Mouse (Mus musculus) layer of hippocampus, adult 2 months (tissue): ENCODE results near the gene Pcgf6. TPM values are rescaled to one million over a fixed set of nuclear protein-coding genes. Genes with fewer than 3 reads are reported as not detected.
"Not testable (repeated sequence)": the region's sequence is repeated elsewhere in the genome, so short reads cannot be mapped to it uniquely, and the experiment has no call there.

ENCODE experiments used
- DNase-seq, 2 experiments: peaks; one replicate each; pipeline ENCODE4 v3.0.0; 2022; ENCODE audit warnings: low spot score in 2 of 2
- H3K27ac ChIP-seq: fragments of 200-600 bp; 2 replicates; pipeline ENCODE4 v1.8.1; 2022
- H3K4me3 ChIP-seq: fragments of 200-600 bp; 2 replicates; pipeline ENCODE4 v1.8.1; 2022; ENCODE audit warnings: mild to moderate bottlenecking
- CTCF ChIP-seq: fragments of 200-600 bp; conservative IDR thresholded peaks from 2 replicates; pipeline ENCODE4 v1.8.1; 2022; ENCODE audit warnings: antibody characterized with exemption, mild to moderate bottlenecking, moderate library complexity
- total RNA-seq, 2 experiments: library from RNA; stranded (reverse); gene quantifications; 2 replicates each; pipeline ENCODE4 v1.2.3; 2021

Gene Pcgf6
- total RNA-seq, 2 experiments from 2014 or later = 19.3 to 25.5 TPM

- Histone ChIP-seq H3K27ac (no peak overlapping the region), H3K4me3 (no peak overlapping the region)
- no peak for TF ChIP-seq CTCF
- DNase-seq = no peak
Observed at GRCm38 (mm10) chr19:47003742-47004511, 46.8 kb downstream of the Pcgf6 start.

- not testable (repeated sequence) for H3K4me3 ChIP-seq, DNase-seq
Observed at GRCm38 (mm10) chr19:47000357-47000756, 50.3 kb downstream of the Pcgf6 start.

DNA sequence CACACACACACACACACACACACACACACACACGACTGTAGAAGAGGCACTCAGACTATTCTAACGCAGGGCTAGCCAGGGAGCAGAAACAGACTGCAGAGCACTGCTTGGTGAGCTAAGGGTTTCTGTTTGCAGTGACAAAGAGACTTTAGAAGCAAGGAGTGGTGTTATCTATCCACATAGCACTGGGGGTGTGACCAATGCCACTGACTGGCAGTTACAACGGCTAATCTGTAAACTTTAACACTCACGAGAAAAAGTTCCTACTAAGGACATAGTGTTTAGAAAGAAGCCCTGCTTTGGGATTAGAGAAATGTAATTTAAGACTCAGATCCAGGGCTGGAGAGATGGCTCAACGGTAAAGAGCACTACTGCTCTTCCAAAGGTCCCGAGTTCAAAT, 51.0 kb downstream of the Pcgf6 start:
- Histone ChIP-seq H3K27ac (no peak overlapping the region), H3K4me3 (no peak overlapping the region)
- DNase-seq = no peak
- TF ChIP-seq CTCF = no peak

More at GRCm38 (mm10) chr19:47000357-47000756, 50.3 kb downstream of the Pcgf6 start:
- H3K27ac ChIP-seq = not testable (repeated sequence)

- DNase-seq = no peak
- H3K27ac ChIP-seq = peak overlapping the region; percentile 73
- H3K4me3 ChIP-seq = no peak overlapping the region
- TF ChIP-seq CTCF = no peak
Observed at GRCm38 (mm10) chr19:46998953-46999352, 51.8 kb downstream of the Pcgf6 start.

GRCm38 (mm10) chr19:46998168-46998870, 52.4 kb downstream of the Pcgf6 start:
- DNase-seq = peak in 1 of 2 experiments; percentile 36
- Histone ChIP-seq H3K27ac (peak overlapping the region; percentile 73), H3K4me3 (no peak overlapping the region)
- TF ChIP-seq CTCF = no peak

DNA sequence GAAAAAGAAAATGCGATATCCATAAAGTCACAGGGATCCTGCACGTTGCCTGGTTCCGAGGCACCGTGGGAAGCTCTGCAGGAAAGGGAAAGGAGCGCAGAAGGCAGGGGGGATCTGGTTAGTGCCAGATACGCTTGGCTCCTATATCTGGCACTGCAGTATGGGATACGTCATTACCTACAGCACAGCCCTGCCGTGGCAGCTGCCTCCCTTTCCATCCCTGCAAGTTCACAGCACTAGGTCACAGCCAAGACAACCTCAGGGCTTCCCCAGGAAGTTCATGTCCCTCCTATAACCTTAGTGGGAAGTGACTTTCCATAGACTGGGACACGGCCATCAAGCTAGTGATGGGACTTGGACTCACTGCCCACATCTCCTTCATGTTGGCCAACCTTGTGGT, 54.6 kb downstream of the Pcgf6 start:
- Histone ChIP-seq H3K4me3 (no peak overlapping the region), H3K27ac (peak overlapping the region; percentile 54; the same call in 1 of the 2 replicates)
- no peak for TF ChIP-seq CTCF
- no peak for DNase-seq

- not testable (repeated sequence) for H3K4me3 ChIP-seq, DNase-seq
- peak; percentile 50 for TF ChIP-seq CTCF
Observed at GRCm38 (mm10) chr19:46992329-46992728, 58.4 kb downstream of the Pcgf6 start.

DNA sequence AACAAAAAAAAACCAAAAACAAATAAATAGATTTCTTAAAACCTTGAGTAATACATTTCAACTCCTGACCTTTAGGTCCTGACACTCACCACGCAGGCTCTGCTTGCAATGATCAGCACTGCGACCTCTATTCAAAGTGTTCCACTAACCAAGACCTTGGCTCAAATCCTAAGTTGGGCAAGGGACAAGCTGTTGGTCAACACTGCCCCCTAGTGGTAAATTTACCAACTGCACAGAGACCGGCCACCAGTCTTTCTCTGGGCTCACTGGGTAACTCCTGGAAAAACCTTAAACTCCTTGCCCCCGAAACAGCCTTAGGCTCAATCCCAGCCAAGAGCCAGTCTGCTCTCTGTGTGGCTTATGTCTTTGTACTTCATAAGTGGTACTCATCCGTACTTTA, 59.6 kb downstream of the Pcgf6 start:
- H3K27ac ChIP-seq = no peak overlapping the region
- DNase-seq = peak; percentile 67 to 88
- peak; percentile 95 for TF ChIP-seq CTCF
- H3K4me3 ChIP-seq = no peak overlapping the region

More at GRCm38 (mm10) chr19:46992329-46992728, 58.4 kb downstream of the Pcgf6 start:
- H3K27ac ChIP-seq = not testable (repeated sequence)

DNA sequence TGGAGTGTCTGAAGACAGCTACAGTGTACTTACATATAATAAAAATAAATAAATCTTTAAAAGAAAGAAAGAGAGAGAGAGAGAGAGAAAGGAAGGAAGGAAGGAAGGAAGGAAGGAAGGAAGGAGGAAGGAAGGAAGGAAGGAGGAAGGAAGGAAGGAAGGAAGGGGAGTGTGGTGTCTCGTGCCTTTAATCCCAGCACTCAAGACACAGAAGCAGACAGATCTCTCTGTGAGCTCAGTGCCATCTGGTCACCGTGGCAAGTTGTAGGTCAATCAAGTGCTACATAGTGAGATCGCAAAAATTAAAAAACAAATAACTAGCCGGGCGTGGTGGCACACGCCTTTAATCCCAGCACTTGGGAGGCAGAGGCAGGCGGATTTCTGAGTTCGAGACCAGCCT, 60.1 kb downstream of the Pcgf6 start:
- not testable (repeated sequence) for H3K27ac ChIP-seq, DNase-seq

DNA sequence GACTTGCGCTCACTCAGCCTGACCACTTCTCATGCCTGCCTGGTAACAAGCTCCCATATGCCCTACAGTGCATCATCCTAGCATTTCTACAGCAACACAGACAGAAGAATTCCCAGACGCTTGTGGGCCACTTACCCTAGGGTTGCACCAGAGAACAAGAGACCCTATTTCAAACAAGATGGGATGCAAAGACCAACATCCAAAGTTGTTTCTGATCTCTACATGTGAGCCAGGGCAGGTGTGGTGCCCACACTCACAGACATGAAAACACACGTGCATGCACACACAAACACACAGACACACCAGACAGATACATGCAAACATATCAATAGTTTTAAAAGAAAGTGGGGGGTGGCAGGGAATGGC, 60.6 kb downstream of the Pcgf6 start:
- no peak overlapping the region for H3K27ac ChIP-seq
- TF ChIP-seq CTCF = no peak
- DNase-seq = no peak
- no peak overlapping the region for H3K4me3 ChIP-seq

More for the DNA sequence above, 60.1 kb downstream of the Pcgf6 start:
- H3K4me3 ChIP-seq = not testable (repeated sequence)

DNA sequence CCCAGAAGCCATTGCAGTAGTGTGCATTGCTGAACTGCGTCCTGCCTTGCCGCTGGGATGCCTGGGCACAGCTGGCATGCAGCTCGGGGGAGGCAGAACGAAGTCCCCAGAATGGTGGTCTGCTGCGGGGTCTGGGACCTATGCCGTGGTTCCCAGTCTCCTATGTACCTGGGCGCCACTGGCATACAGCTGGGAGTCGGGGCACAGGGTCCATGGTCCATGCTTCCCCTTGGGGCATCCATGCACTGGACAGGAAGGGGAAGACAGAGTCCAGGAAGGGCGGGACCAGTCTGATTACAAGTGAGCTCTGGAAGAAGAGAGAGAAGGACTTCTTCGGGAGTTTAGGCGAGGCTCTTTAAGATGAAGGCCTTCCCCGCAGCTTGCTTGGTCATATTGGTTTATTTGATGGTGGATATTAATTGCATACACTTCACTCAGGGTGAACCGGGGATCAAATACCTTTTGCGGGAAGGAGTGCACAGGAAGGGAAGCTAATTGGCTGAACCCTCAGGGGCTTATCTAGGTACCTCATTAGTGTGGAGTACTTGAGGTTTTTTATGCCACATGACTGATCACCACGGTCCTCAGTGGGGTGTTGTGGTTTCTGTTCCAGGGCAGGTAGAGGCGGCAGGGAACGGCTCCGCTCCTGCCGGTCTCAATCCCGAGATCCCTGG, 61.1 kb downstream of the Pcgf6 start:
- Histone ChIP-seq H3K27ac (no peak overlapping the region), H3K4me3 (no peak overlapping the region)
- DNase-seq = no peak
- no peak for TF ChIP-seq CTCF

- TF ChIP-seq CTCF = no peak
- Histone ChIP-seq H3K4me3 (no peak overlapping the region), H3K27ac (no peak overlapping the region)
- no peak for DNase-seq
Observed at GRCm38 (mm10) chr19:46988231-46989087, 62.2 kb downstream of the Pcgf6 start.
